Mouse (Mus musculus) megakaryocyte, embryonic 14.5 days (primary cell): ENCODE results near the gene Il17re. TPM values are rescaled to one million over a fixed set of nuclear protein-coding genes. Genes with fewer than 3 reads are reported as not detected.
A peak's percentile ranks its signal among the peaks of the same experiment; 100 is the strongest.

Experiments used
- H3K27me3 ChIP-seq: replicated peaks from 2 replicates; pipeline ENCODE3; 2012; ENCODE audit warnings: inconsistent platforms
- H3K36me3 ChIP-seq: replicated peaks from 2 replicates; pipeline ENCODE3; 2012; ENCODE audit warnings: low read length, inconsistent platforms, mixed read lengths
- H3K4me1 ChIP-seq: 2 replicates; pipeline ENCODE4 v1.6.1; 2012; ENCODE audit warnings: inconsistent platforms
- H3K4me3 ChIP-seq: replicated peaks from 2 replicates; pipeline ENCODE3; 2012; ENCODE audit warnings: moderate library complexity, mild to moderate bottlenecking, inconsistent platforms
- H3K9me3 ChIP-seq: 2 replicates; pipeline ENCODE4 v1.6.1; 2012; ENCODE audit warnings: inconsistent platforms
- FLI1 ChIP-seq: IDR thresholded peaks from 2 replicates; pipeline ENCODE4 v1.6.1; 2012; ENCODE audit warnings: low read length, inconsistent platforms, mixed read lengths
- GATA1 ChIP-seq: IDR thresholded peaks from 3 replicates; pipeline ENCODE4 v1.6.1; 2012; ENCODE audit warnings: mixed read lengths, low read length, inconsistent platforms, borderline replicate concordance
- polyA plus RNA-seq: library from polyadenylated mRNA; stranded (reverse); fragments of >175 nt; gene quantifications from 2 replicates; pipeline ENCODE4 v1.2.3, GENCODE M21; 2012; ENCODE audit warnings: low replicate concordance; ENCODE audit not compliant: insufficient read depth

Il17re gene
- polyA plus RNA-seq, 1 experiment, result 1.0 TPM

GRCm38 (mm10) chr6:113483100-113483615 is 24.9 kb downstream of the Il17re start, which contains the start of gene Creld1:
Gene Creld1, plus strand, starts transcription at chr6:113483297.
- Histone ChIP-seq H3K36me3 (peaks cover 33% of the 10 kb centered on the region), H3K4me1 (peaks cover 75% of the 10 kb centered on the region), H3K27me3 (peaks cover 18% of the 10 kb centered on the region), H3K4me3 (peak within 1 kb of the TSS; percentile 98), H3K9me3 (no peaks in the 10 kb centered on the region)
- TF ChIP-seq FLI1, result no peak

DNA sequence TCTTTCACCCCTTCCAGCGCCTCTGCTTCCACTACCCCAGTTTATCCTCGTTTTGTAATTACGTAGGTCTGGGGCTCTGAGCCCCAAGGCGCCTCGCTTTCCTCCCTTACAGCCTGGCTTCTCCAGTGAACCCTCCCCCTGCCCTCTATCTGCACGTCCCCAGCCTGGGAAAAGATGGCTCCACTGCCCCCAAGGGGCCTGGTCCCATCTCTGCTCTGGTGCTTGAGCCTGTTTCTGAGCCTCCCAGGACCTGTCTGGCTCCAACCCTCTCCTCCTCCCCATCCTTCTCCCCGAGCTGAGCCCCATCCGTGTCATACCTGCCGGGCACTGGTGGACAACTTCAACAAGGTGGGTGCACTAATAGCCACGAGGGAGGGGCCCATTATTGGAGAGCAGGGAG is 25.4 kb downstream of the Il17re start:
- peak overlapping the region; percentile 98 for H3K4me3 ChIP-seq
- peaks cover 16% of the 10 kb centered on the region for H3K27me3 ChIP-seq
- H3K9me3 ChIP-seq, result no peaks in the 10 kb centered on the region
- peaks cover 81% of the 10 kb centered on the region for H3K4me1 ChIP-seq
- H3K36me3 ChIP-seq, result peaks cover 38% of the 10 kb centered on the region
- TF ChIP-seq GATA1 (no peak), FLI1 (no peak)

DNA sequence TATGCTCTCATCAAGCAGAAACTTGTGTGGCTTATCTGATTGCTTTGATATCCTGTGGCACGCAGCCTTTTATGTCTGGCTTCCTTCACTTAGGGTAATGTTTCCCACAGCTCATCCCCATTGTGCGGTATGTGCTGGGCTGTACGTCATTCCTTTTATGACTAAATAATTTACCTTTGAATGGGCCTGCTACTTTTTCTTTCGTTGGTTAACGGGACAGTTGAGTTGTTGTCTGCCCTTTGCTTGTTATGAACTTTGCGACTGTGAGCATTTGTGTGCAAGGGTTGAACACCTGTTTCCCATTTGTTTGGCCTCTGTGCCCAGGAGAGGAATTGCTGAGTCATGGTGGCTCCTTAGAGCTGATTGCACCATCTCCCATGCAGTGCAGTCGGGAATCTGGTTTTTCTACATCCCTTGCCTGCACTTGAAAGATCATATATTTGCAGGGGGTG is 28.9 kb downstream of the Il17re start:
- Histone ChIP-seq H3K27me3 (no peaks in the 10 kb centered on the region), H3K4me3 (no peak overlapping the region), H3K9me3 (no peaks in the 10 kb centered on the region), H3K36me3 (peaks cover 72% of the 10 kb centered on the region), H3K4me1 (peaks cover 61% of the 10 kb centered on the region)
- TF ChIP-seq GATA1, result no peak; the same call in 2 of the 3 replicates
- TF ChIP-seq FLI1, result no peak

DNA sequence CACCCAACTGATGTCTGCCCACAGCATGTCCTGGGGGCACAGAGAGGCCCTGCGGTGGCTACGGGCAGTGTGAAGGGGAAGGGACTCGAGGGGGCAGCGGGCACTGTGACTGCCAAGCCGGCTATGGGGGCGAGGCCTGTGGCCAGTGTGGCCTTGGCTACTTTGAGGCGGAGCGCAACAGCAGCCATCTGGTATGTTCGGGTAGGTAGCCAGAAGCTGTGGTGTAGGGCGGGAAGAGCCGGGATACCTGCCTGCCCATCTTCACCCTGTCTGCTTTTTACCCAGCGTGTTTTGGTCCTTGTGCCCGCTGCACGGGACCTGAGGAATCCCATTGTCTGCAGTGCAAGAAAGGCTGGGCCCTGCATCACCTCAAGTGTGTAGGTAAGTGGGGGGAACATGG is 31.1 kb downstream of the Il17re start:
- Histone ChIP-seq H3K36me3 (peaks cover 89% of the 10 kb centered on the region), H3K4me1 (peaks cover 68% of the 10 kb centered on the region), H3K9me3 (no peaks in the 10 kb centered on the region), H3K27me3 (no peaks in the 10 kb centered on the region), H3K4me3 (no peak overlapping the region)
- TF ChIP-seq GATA1 (no peak), FLI1 (no peak)

GRCm38 (mm10) chr6:113492101-113492864 is 34.0 kb downstream of the Il17re start:
- no peak for TF ChIP-seq FLI1
- no peak for TF ChIP-seq GATA1
- Histone ChIP-seq H3K36me3 (peaks cover 69% of the 10 kb centered on the region), H3K4me3 (no peak overlapping the region), H3K4me1 (peaks cover 56% of the 10 kb centered on the region), H3K27me3 (peaks cover 19% of the 10 kb centered on the region), H3K9me3 (no peaks in the 10 kb centered on the region)

GRCm38 (mm10) chr6:113494258-113494788 is 36.0 kb downstream of the Il17re start:
- TF ChIP-seq FLI1 (no peak), GATA1 (no peak)
- peak overlapping the region; percentile 92 for H3K4me3 ChIP-seq
- peaks cover 48% of the 10 kb centered on the region for H3K36me3 ChIP-seq
- peaks cover 28% of the 10 kb centered on the region for H3K27me3 ChIP-seq
- H3K4me1 ChIP-seq, result peaks cover 44% of the 10 kb centered on the region
- H3K9me3 ChIP-seq, result no peaks in the 10 kb centered on the region

DNA sequence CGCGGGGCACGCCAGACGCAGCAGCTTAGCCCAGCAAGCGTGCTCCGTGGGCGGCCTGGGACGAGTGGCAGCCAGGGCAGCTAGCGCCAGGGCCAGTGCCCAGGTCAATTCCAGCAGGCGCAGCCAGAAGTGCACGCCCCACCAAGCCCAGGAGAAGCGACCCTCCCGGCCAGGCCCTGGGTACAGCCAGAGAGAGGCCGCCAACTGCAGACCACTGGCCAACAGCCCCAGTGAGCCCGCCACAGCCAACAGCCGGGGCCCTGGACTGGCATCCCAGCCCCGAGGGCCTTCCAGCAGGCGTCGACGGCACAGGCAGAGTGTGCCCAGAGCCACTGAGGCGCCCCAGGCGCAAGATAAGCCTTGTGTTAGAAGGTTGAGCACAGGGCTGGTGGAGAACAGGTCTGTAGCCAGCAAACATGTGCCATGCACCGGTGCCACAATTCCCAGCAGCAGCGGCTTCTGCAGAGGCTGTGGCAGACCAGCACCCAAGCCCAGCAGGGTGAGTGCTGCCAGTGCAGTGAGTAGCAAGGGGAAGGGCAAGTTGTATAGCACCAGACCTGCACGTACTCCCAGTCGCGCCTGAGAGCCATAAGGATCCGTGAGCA is 36.9 kb downstream of the Il17re start:
- TF ChIP-seq GATA1 (no peak), FLI1 (no peak)
- Histone ChIP-seq H3K36me3 (peaks cover 40% of the 10 kb centered on the region), H3K27me3 (peaks cover 33% of the 10 kb centered on the region), H3K4me1 (peaks cover 50% of the 10 kb centered on the region), H3K9me3 (no peaks in the 10 kb centered on the region), H3K4me3 (peak overlapping the region; percentile 92)

DNA sequence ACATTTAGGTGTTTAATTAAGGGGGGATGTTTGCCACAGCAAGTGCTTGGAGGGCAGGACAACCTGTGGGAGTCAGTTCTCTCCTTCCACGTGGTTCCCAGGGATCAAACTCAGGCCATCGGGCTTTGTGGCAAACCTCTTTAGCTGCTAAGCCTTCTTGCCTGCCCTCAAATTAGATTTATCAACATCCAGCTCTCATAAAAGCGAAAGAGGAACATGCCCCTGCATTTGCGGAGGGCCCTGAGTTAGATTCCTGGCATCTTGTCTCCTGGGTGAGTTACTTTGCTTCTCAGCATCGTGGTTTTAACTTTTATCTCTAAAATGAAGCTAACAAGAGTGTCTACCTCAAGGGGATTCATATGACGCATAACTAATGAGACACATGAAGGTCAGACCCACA is 41.1 kb downstream of the Il17re start:
- TF ChIP-seq GATA1 (no peak), FLI1 (no peak)
- Histone ChIP-seq H3K36me3 (peaks cover 3% of the 10 kb centered on the region), H3K4me3 (no peak overlapping the region), H3K9me3 (peaks cover 11% of the 10 kb centered on the region), H3K27me3 (peaks cover 69% of the 10 kb centered on the region), H3K4me1 (peaks cover 36% of the 10 kb centered on the region)

- peaks cover 68% of the 10 kb centered on the region for H3K27me3 ChIP-seq
- H3K9me3 ChIP-seq, result peaks cover 11% of the 10 kb centered on the region
- peak within 1 kb of the TSS; percentile 64 for H3K4me3 ChIP-seq
- TF ChIP-seq FLI1 (no peak), GATA1 (no peak)
- peaks cover 21% of the 10 kb centered on the region for H3K4me1 ChIP-seq
- no peaks in the 10 kb centered on the region for H3K36me3 ChIP-seq
Measured at GRCm38 (mm10) chr6:113501388-113502084, 43.3 kb downstream of the Il17re start, which contains the start of gene Prrt3. Gene Prrt3, minus strand, starts transcription at chr6:113501931.
